8 mouse cellular contexts compared by ENCODE assay signal in genomic region chr8:92721266-92721935, GRCm38 (mm10). TPM values are rescaled to one million over a fixed set of nuclear protein-coding genes. Genes with fewer than 3 reads are reported as not detected.
DNase-seq lines count a peak whose midpoint lies in the region; ATAC-seq and TF ChIP-seq lines count a peak whose summit lies in the region.

No protein-coding gene starts in this region.

- no peak for TF ChIP-seq POLR2A in small intestine, adult 2 months (IDR thresholded peaks at IDR 0.05; ENCODE audit: low read depth, low read length)

- H3K4me2 ChIP-seq in hindbrain, embryonic 13.5 days = no peak overlapping the region

- ATAC-seq in hindbrain, embryonic 13.5 days (ENCODE audit: low FRiP score) = peak; percentile 82

- no peak overlapping the region; the same call in 1 of the 2 replicates for H3K27ac ChIP-seq in hindbrain, embryonic 13.5 days
- H3K27ac ChIP-seq in midbrain, embryonic 10.5 days (replicated peaks) = peak overlapping the region; percentile 46
- H3K27ac ChIP-seq in small intestine, adult 2 months (ENCODE audit: insufficient read depth, low read depth, low read length) = no peak overlapping the region

- peaks cover 25% of the 10 kb centered on the region for H3K27me3 ChIP-seq in hindbrain, embryonic 13.5 days
- H3K27me3 ChIP-seq in midbrain, embryonic 10.5 days (ENCODE audit: low read depth, poor library complexity, severe bottlenecking) = peaks cover 19% of the 10 kb centered on the region
- no peaks in the 10 kb centered on the region for H3K27me3 ChIP-seq in small intestine, adult 2 months (ENCODE audit: control insufficient read depth, insufficient read depth, low read length)

- H3K4me3 ChIP-seq in hindbrain, embryonic 13.5 days = no peak overlapping the region
- 0 out of 2 replicates have a peak overlapping the region, but pooled peaks have one; percentile 7 for H3K4me3 ChIP-seq in midbrain, embryonic 10.5 days
- no peak overlapping the region for H3K4me3 ChIP-seq in small intestine, adult 2 months (ENCODE audit: low read depth, low read length)

- H3K9ac ChIP-seq in hindbrain, embryonic 13.5 days = no peak overlapping the region

- H3K4me1 ChIP-seq in hindbrain, embryonic 13.5 days (replicated peaks) = peaks cover 31% of the 10 kb centered on the region
- peaks cover 48% of the 10 kb centered on the region for H3K4me1 ChIP-seq in midbrain, embryonic 10.5 days
- no peaks in the 10 kb centered on the region for H3K4me1 ChIP-seq in small intestine, adult 2 months (ENCODE audit: control insufficient read depth, insufficient read depth, insufficient read length, low read length)

- TF ChIP-seq CTCF in small intestine, adult 2 months (IDR thresholded peaks at IDR 0.05; ENCODE audit: extremely low read depth, insufficient read length, insufficient replicate concordance, low read depth, low read length) = peak; percentile 19; the same call in 1 of the 2 replicates

- DNase-seq in NIH3T3 (ENCODE audit: low read depth) = peak; percentile 88
- peak; percentile 73 for DNase-seq in cerebellum, postnatal 14 days
- DNase-seq in frontal cortex, postnatal 14 days (ENCODE audit: low spot score in 2 of 2) = peak; percentile 46 to 57
- DNase-seq in left cerebral cortex, adult 11 months (ENCODE audit: low spot score) = peak; percentile 34
- peak; percentile 76 for DNase-seq in midbrain, embryonic 10.5 days (ENCODE audit: low spot score)
- DNase-seq in thymus, postnatal 0 days (ENCODE audit: low spot score) = no peak

- WGBS in hindbrain, embryonic 13.5 days = 41% methylated on average over 12 of the region's 12 CpGs
- 44% methylated on average over 12 of the region's 12 CpGs for WGBS in midbrain, embryonic 10.5 days
- WGBS in small intestine, adult 2 months = 52% methylated on average over 12 of the region's 12 CpGs

- no peaks in the 10 kb centered on the region for H3K36me3 ChIP-seq in hindbrain, embryonic 13.5 days
- no peaks in the 10 kb centered on the region for H3K36me3 ChIP-seq in midbrain, embryonic 10.5 days
- no peaks in the 10 kb centered on the region for H3K36me3 ChIP-seq in small intestine, adult 2 months (ENCODE audit: control insufficient read depth, insufficient read depth, low read length)

- H3K9me3 ChIP-seq in hindbrain, embryonic 13.5 days = no peaks in the 10 kb centered on the region
- H3K9me3 ChIP-seq in midbrain, embryonic 10.5 days (replicated peaks) = no peaks in the 10 kb centered on the region

RNA-seq across cellular contexts. Expression of gene Irx6, which starts 47.3 kb away (rescaled TPM):
- 0.77 and 2.2 TPM in 2 replicates for polyA plus RNA-seq in hindbrain, embryonic 13.5 days (2015; fragmentation: Nextera tagmentation; extraction: Ambion mirVana)
- 2.3 and 3.0 TPM in 2 replicates for polyA plus RNA-seq in midbrain, embryonic 10.5 days (2016; fragmentation: Nextera tagmentation; extraction: Ambion mirVana)
- polyA plus RNA-seq in small intestine, adult 2 months (2012; rRNA removed) = 0.04 TPM in 1 of 2 replicates, not detected in the other
- polyA plus RNA-seq in thymus, postnatal 0 days (2015; fragmentation: Nextera tagmentation; extraction: Ambion mirVana) = not detected in 2 replicates
